Mouse (Mus musculus) lung, embryonic 15.5 days (tissue): ENCODE measurements around the gene Eif4a1. TPM values are rescaled to one million over a fixed set of nuclear protein-coding genes. Genes with fewer than 3 reads are reported as not detected.

Experiments used
- ATAC-seq: fragments of 200-750 bp; cut with Nextera tagmentation; 2 replicates; pipeline ENCODE4 v1.8.0; 2017; ENCODE audit warnings: moderate number of reproducible peaks, borderline replicate concordance; ENCODE audit not compliant: low FRiP score, low TSS enrichment; ENCODE audit errors: extremely low read depth
- H3K27ac ChIP-seq: fragments of 300-500 bp; sonication (generic); 2 replicates; pipeline ENCODE4 v1.5.1; 2015; ENCODE audit warnings: moderate library complexity, mild to moderate bottlenecking, inconsistent platforms
- H3K27me3 ChIP-seq: fragments of 300-500 bp; sonication (generic); 2 replicates; pipeline ENCODE4 v1.6.1; 2015; ENCODE audit warnings: inconsistent platforms
- H3K36me3 ChIP-seq: fragments of 300-500 bp; sonication (generic); 2 replicates; pipeline ENCODE4 v1.6.1; 2015; ENCODE audit warnings: inconsistent platforms
- H3K4me1 ChIP-seq: fragments of 300-500 bp; sonication (generic); 2 replicates; pipeline ENCODE4 v1.6.1; 2015; ENCODE audit warnings: inconsistent platforms
- H3K4me2 ChIP-seq: fragments of 300-500 bp; sonication (generic); 2 replicates; pipeline ENCODE4 v1.6.1; 2015; ENCODE audit warnings: inconsistent platforms, mild to moderate bottlenecking, moderate library complexity
- H3K4me3 ChIP-seq: fragments of 300-500 bp; sonication (generic); 2 replicates; pipeline ENCODE4 v1.5.1; 2015; ENCODE audit warnings: mild to moderate bottlenecking, inconsistent platforms
- H3K9ac ChIP-seq: fragments of 300-500 bp; sonication (generic); 2 replicates; pipeline ENCODE4 v1.6.1; 2015; ENCODE audit warnings: inconsistent platforms
- H3K9me3 ChIP-seq: fragments of 300-500 bp; sonication (generic); 2 replicates; pipeline ENCODE4 v1.6.1; 2016; ENCODE audit warnings: inconsistent platforms
- WGBS: fragments of 180-500 bp; shearing (Covaris S2); methylation state at CpG from one replicate; pipeline ENCODE4 v1.1.7; 2015; 5-methylcytosine and 5-hydroxymethylcytosine counted together
- microRNA counts: library from miRNA; unstranded; fragments of <30 nt; microRNA quantifications from one replicate; lab custom pipeline; 2016
- microRNA-seq: library from miRNA; unstranded; fragments of <30 nt; microRNA quantifications from one replicate; pipeline ENCODE4, GENCODE M21; 2016
- polyA plus RNA-seq: library from polyadenylated mRNA; unstranded; fragments of >200 nt; fragmentation: Nextera tagmentation; extraction: Ambion mirVana; gene quantifications from 2 replicates; pipeline ENCODE4 v1.2.1, GENCODE M21; 2015

Gene Eif4a1
- polyA plus RNA-seq, 1 experiment from 2014 or later: 603 TPM

- Histone ChIP-seq H3K4me1 (peaks cover 11% of the 10 kb centered on the region; the same call in 1 of the 2 replicates), H3K4me3 (peak overlapping the region; percentile 53), H3K27me3 (no peaks in the 10 kb centered on the region), H3K27ac (peak overlapping the region; percentile 69), H3K4me2 (peak overlapping the region; percentile 71), H3K36me3 (no peaks in the 10 kb centered on the region), H3K9me3 (no peaks in the 10 kb centered on the region), H3K9ac (peak overlapping the region; percentile 54)
- 17% methylated on average over 6 of the region's 6 CpGs for WGBS
- 0 out of 2 replicates have a peak, but pooled peaks have one; percentile 10 for ATAC-seq
Measured at GRCm38 (mm10) chr11:69622406-69622805, 49.8 kb downstream of the Eif4a1 start.

DNA sequence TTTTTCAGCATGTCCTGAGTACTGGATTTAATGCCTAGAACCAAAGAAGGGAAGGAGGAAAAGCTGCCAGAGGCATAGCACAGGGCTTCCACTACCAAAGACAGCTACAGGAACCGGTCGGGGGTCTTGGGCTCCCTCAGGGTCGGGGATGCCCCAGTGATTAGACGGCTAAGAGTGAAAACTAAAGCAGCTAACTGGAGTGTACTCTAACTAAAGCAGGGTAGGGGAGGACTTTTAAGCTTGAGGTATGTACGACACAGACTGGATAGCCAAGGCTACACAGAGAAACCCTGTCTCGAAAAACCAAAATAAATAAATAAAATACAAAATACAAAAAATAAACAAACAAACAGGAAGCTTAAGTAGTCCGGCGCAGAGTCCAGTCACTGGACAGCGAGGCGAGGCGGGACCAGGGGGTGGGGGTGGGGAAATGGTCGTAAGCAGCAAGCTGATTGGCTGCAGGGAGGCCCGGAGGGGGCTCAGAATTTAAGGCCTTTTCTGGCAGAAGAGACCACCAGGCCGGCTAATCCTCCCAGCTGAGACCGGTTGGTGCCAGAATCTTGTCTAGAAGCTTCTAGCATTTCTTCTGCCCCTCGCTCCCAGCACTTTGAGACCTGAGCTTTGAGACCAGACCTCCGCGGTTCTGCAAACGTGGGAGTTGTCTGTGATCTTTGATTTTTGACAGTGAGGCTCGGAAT lies 50.5 kb downstream of the Eif4a1 start, which contains the start of gene Sat2:
Gene Sat2, plus strand, starts transcription at position 454 of the 698 bp plus-strand sequence.
- H3K36me3 ChIP-seq: no peaks in the 10 kb centered on the region
- 2% methylated on average over 20 of the region's 20 CpGs for WGBS
- peak; percentile 92 for ATAC-seq

GRCm38 (mm10) chr11:69620394-69621081 lies 51.7 kb downstream of the Eif4a1 start:
- Histone ChIP-seq H3K4me2 (no peak overlapping the region), H3K9ac (no peak overlapping the region), H3K4me3 (no peak overlapping the region), H3K9me3 (no peaks in the 10 kb centered on the region), H3K4me1 (peaks cover 11% of the 10 kb centered on the region; the same call in 1 of the 2 replicates), H3K36me3 (no peaks in the 10 kb centered on the region), H3K27ac (no peak overlapping the region), H3K27me3 (peaks cover 6% of the 10 kb centered on the region)
- WGBS: 65% methylated on average over 7 of the region's 7 CpGs
- no peak for ATAC-seq

More for the DNA sequence above, 50.5 kb downstream of the Eif4a1 start, which contains the start of gene Sat2:
- peak within 1 kb of the TSS; percentile 69 for H3K27ac ChIP-seq
- H3K9ac ChIP-seq: peak within 1 kb of the TSS; percentile 54
- H3K4me2 ChIP-seq: peak within 1 kb of the TSS; percentile 71
- H3K27me3 ChIP-seq: 0 out of 2 replicates have a peak, but pooled peaks cover 3% of the 10 kb centered on the region
- no peaks in the 10 kb centered on the region for H3K9me3 ChIP-seq
- H3K4me1 ChIP-seq: peaks cover 11% of the 10 kb centered on the region; the same call in 1 of the 2 replicates
- H3K4me3 ChIP-seq: peak within 1 kb of the TSS; percentile 53

DNA sequence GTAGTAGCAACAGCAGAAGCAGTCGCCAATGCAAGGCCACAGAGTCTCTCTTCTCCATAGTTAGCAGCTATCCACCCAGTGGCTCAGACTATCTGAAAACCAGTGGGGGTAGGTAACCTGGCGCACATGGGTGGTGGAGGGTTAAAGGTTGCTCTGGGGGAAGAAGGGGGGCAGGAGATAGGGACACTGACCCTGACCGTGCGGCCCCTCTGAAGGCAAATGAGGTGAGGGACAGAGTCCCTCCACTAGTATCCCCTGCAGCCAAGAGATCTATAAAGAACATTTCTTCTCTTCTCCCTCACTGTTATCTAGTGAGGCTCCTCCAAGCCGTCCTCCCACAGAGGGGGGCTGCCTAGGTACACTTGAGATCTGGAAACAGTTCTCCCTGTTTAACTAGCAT lies 54.4 kb downstream of the Eif4a1 start, which contains the start of gene Shbg:
Gene Shbg, minus strand, starts transcription at position 101 of the 400 bp plus-strand sequence.
- no peak within 1 kb of the TSS for H3K4me2 ChIP-seq
- H3K27ac ChIP-seq: no peak within 1 kb of the TSS
- peaks cover 16% of the 10 kb centered on the region for H3K4me1 ChIP-seq
- 64% methylated on average over 5 of the region's 5 CpGs for WGBS
- peaks cover 11% of the 10 kb centered on the region for H3K27me3 ChIP-seq
- H3K36me3 ChIP-seq: no peaks in the 10 kb centered on the region
- no peak for ATAC-seq
- no peak within 1 kb of the TSS for H3K4me3 ChIP-seq
- no peaks in the 10 kb centered on the region for H3K9me3 ChIP-seq
- 0 out of 2 replicates have a peak within 1 kb of the TSS, but pooled peaks have one; percentile 19 for H3K9ac ChIP-seq

MicroRNAs encoded within 50 kb of the gene (microRNA counts, 519-probe panel; counts per million panel counts)
- microRNA mmu-miR-1934 (lab: Ali Mortazavi, UCI) (19.7 counts per million), microRNA mmu-miR-467f (lab: Ali Mortazavi, UCI) (2,714 counts per million, percentile 69 among the panel's probes with 10 or more counts)

Small RNA genes within 50 kb of the gene (microRNA-seq; reads per million reads assigned to microRNA genes)
- 4.6 reads per million, percentile 20 among the genes with 10 or more reads in this experiment for gene Mir1934
- not detected for gene Mir467f

Other genes with a start within 250 kb of the Eif4a1 start
- gene Dnah2, start 123.3 kb downstream of the Eif4a1 start, polyA plus RNA-seq: 1.1 and 1.2 TPM in 2 replicates
- 8.5 and 8.8 TPM in 2 replicates for gene Efnb3, start 112.2 kb downstream of the Eif4a1 start, polyA plus RNA-seq
- gene Wrap53, start 92.2 kb downstream of the Eif4a1 start, polyA plus RNA-seq: 28.3 and 28.4 TPM in 2 replicates
- 168 and 170 TPM in 2 replicates for gene Trp53, start 92.1 kb downstream of the Eif4a1 start, polyA plus RNA-seq
- gene Atp1b2, start 66.5 kb downstream of the Eif4a1 start, polyA plus RNA-seq: 8.4 and 10.1 TPM in 2 replicates
- gene Shbg, start 54.5 kb downstream of the Eif4a1 start, polyA plus RNA-seq: not detected in 2 replicates
- 17.8 and 18.6 TPM in 2 replicates for gene Sat2, start 50.4 kb downstream of the Eif4a1 start, polyA plus RNA-seq
- 26.7 and 27.8 TPM in 2 replicates for gene Fxr2, start 39.4 kb downstream of the Eif4a1 start, polyA plus RNA-seq
- 0.24 and 0.25 TPM in 2 replicates for gene Sox15, start 17.1 kb downstream of the Eif4a1 start, polyA plus RNA-seq
- gene Mpdu1, start 9.8 kb downstream of the Eif4a1 start, polyA plus RNA-seq: 66.2 and 66.7 TPM in 2 replicates
- gene Cd68, start 6.3 kb downstream of the Eif4a1 start, polyA plus RNA-seq: 11.5 and 11.8 TPM in 2 replicates
- gene Senp3, start 9.7 kb upstream of the Eif4a1 start, polyA plus RNA-seq: 72.5 and 81.1 TPM in 2 replicates
- 1.0 and 1.1 TPM in 2 replicates for gene Tnfsf13, start 13.4 kb upstream of the Eif4a1 start, polyA plus RNA-seq
- 8.3 and 8.9 TPM in 2 replicates for gene Tnfsf12, start 23.4 kb upstream of the Eif4a1 start, polyA plus RNA-seq
- 4.3 and 5.9 TPM in 2 replicates for gene Tnfsfm13, start 23.7 kb upstream of the Eif4a1 start, polyA plus RNA-seq
- 26.7 and 31.6 TPM in 2 replicates for gene Polr2a, start 86.2 kb upstream of the Eif4a1 start, polyA plus RNA-seq
- 0.19 and 0.26 TPM in 2 replicates for gene Slc35g3, start 89.5 kb upstream of the Eif4a1 start, polyA plus RNA-seq
- gene Zbtb4, start 93.5 kb upstream of the Eif4a1 start, polyA plus RNA-seq: 2.6 and 3.0 TPM in 2 replicates
- 15.7 and 15.8 TPM in 2 replicates for gene Chrnb1, start 123.5 kb upstream of the Eif4a1 start, polyA plus RNA-seq
- 1.2 and 1.3 TPM in 2 replicates for gene Fgf11, start 129.4 kb upstream of the Eif4a1 start, polyA plus RNA-seq
- gene Tmem102, start 133.2 kb upstream of the Eif4a1 start, polyA plus RNA-seq: 6.3 and 7.3 TPM in 2 replicates
- gene Gm39566, start 142.9 kb upstream of the Eif4a1 start, polyA plus RNA-seq: not detected in 2 replicates
- gene Spem2, start 146.0 kb upstream of the Eif4a1 start, polyA plus RNA-seq: not detected in 2 replicates
- not detected in 2 replicates for gene Spem1, start 149.8 kb upstream of the Eif4a1 start, polyA plus RNA-seq
- gene Nlgn2, start 165.4 kb upstream of the Eif4a1 start, polyA plus RNA-seq: 5.5 and 6.5 TPM in 2 replicates
- gene Tmem256, start 166.1 kb upstream of the Eif4a1 start, polyA plus RNA-seq: 434 and 473 TPM in 2 replicates
- 110 and 119 TPM in 2 replicates for gene Plscr3, start 174.0 kb upstream of the Eif4a1 start, polyA plus RNA-seq
- gene Tnk1, start 186.3 kb upstream of the Eif4a1 start, polyA plus RNA-seq: 9.2 and 9.6 TPM in 2 replicates
- not detected in 2 replicates for gene Tmem95, start 205.6 kb upstream of the Eif4a1 start, polyA plus RNA-seq
- 8.1 and 8.6 TPM in 2 replicates for gene Kctd11, start 209.0 kb upstream of the Eif4a1 start, polyA plus RNA-seq
- 1.4 and 5.0 TPM in 2 replicates for gene Acap1, start 223.1 kb upstream of the Eif4a1 start, polyA plus RNA-seq
- 11.9 and 13.0 TPM in 2 replicates for gene 2810408A11Rik, start 228.6 kb upstream of the Eif4a1 start, polyA plus RNA-seq
- 7.1 and 8.0 TPM in 2 replicates for gene Neurl4, start 228.6 kb upstream of the Eif4a1 start, polyA plus RNA-seq
- gene Gps2, start 241.5 kb upstream of the Eif4a1 start, polyA plus RNA-seq: 81.7 and 82.2 TPM in 2 replicates
- gene Eif5a, start 249.5 kb upstream of the Eif4a1 start, polyA plus RNA-seq: 1,673 and 1,693 TPM in 2 replicates